Mouse (Mus musculus) cerebellum, adult 2 months (tissue): Measurements from ENCODE around the gene Foxm1.

Experiments
- CTCF ChIP-seq: fragments of 200-500 bp; IDR thresholded peaks from 2 replicates; pipeline ENCODE4 v1.5.1; 2011; ENCODE audit warnings: low read depth, mild to moderate bottlenecking, control low read depth, low read length, moderate library complexity, borderline replicate concordance; ENCODE audit not compliant: insufficient read depth
- POLR2A ChIP-seq: fragments of 200-500 bp; IDR thresholded peaks from 2 replicates; pipeline ENCODE4 v1.6.1; 2011; ENCODE audit warnings: low read length, control low read depth, borderline replicate concordance; ENCODE audit not compliant: insufficient read depth

DNA sequence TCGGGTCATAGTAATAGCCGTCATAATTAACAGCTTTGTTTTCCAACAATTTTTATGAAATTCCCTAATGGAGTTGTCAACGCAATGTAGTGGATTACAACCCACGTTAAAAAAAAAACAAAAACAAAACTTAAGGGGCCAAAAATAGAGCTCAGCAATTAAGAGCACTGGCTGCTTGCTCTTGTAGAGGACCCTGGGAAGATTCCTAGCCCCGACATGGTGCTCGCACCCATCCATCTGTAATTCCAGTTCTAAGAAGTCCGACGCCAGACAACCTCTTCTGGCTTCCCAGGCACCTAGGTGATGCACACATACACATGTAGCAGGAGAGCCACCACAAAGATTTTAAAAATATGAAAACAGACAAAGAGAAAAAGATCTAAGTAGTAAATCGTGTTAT is 62.3 kb downstream of the Foxm1 start:
- no peak for TF ChIP-seq CTCF
- no peak for TF ChIP-seq POLR2A
